Mouse (Mus musculus) bone marrow, adult 2 months (tissue): ENCODE data around the gene Prph.

ENCODE experiments used
- CTCF ChIP-seq: fragments of 200-500 bp; IDR thresholded peaks from 2 replicates; pipeline ENCODE4 v1.5.1; 2011; ENCODE audit warnings: low read length, control low read depth; ENCODE audit not compliant: control insufficient read depth, insufficient read depth
- POLR2A ChIP-seq: fragments of 200-500 bp; IDR thresholded peaks from 2 replicates; pipeline ENCODE4 v1.6.1; 2011; ENCODE audit warnings: low read depth, mild to moderate bottlenecking, control low read depth, low read length, borderline replicate concordance; ENCODE audit not compliant: control insufficient read depth

- TF ChIP-seq CTCF (no peak), POLR2A (no peak)
These were observed 33.7 kb upstream of the Prph start for GRCm38 (mm10) chr15:99021255-99021654.
